Comparison of ENCODE assay signal across 8 mouse cellular contexts in genomic region chr4:58913336-58914026, GRCm38 (mm10). TPM values are rescaled to one million over a fixed set of nuclear protein-coding genes. Genes with fewer than 3 reads are reported as not detected.
DNase-seq lines count a peak whose midpoint lies in the region; ATAC-seq and TF ChIP-seq lines count a peak whose summit lies in the region.

No protein-coding gene starts in this region.

- no peak overlapping the region for H3K27ac ChIP-seq in neural tube, embryonic 11.5 days (ENCODE audit: low read depth, low read length)
- no peak overlapping the region for H3K27ac ChIP-seq in lung, embryonic 14.5 days (ENCODE audit: low read depth)
- no peak overlapping the region for H3K27ac ChIP-seq in stomach, embryonic 16.5 days (ENCODE audit: low read length)

- no peak overlapping the region for H3K4me3 ChIP-seq in neural tube, embryonic 11.5 days (ENCODE audit: low read depth, low read length)
- no peak overlapping the region for H3K4me3 ChIP-seq in lung, embryonic 14.5 days (ENCODE audit: low read depth, low read length)
- no peak overlapping the region for H3K4me3 ChIP-seq in stomach, embryonic 16.5 days (replicated peaks; ENCODE audit: low read length)

- no peak for DNase-seq in neural tube, embryonic 11.5 days (ENCODE audit: low spot score)
- DNase-seq in neural tube, embryonic 10.5 days (ENCODE audit: extremely low spot score, low spot score), result no peak
- DNase-seq in lung, embryonic 14.5 days, result no peak
- no peak for DNase-seq in layer of hippocampus, adult 9-11 months
- no peak for DNase-seq in thymus, postnatal 14 days

- peak overlapping the region; percentile 68 for H3K4me2 ChIP-seq in neural tube, embryonic 11.5 days (ENCODE audit: low read depth)
- peak overlapping the region; percentile 75 for H3K4me2 ChIP-seq in lung, embryonic 14.5 days
- H3K4me2 ChIP-seq in stomach, embryonic 16.5 days (ENCODE audit: low read depth, low read length), result peak overlapping the region; percentile 77; the same call in 1 of the 2 replicates

- no peak overlapping the region for H3K9ac ChIP-seq in neural tube, embryonic 11.5 days (ENCODE audit: low read length)
- no peak overlapping the region for H3K9ac ChIP-seq in lung, embryonic 14.5 days
- no peak overlapping the region for H3K9ac ChIP-seq in stomach, embryonic 16.5 days (ENCODE audit: low read length)

- H3K4me1 ChIP-seq in neural tube, embryonic 11.5 days (ENCODE audit: control insufficient read depth, insufficient read depth, low read length), result no peaks in the 10 kb centered on the region; the same call in 1 of the 2 replicates
- H3K4me1 ChIP-seq in lung, embryonic 14.5 days (ENCODE audit: insufficient read depth), result peaks cover 6% of the 10 kb centered on the region
- H3K4me1 ChIP-seq in stomach, embryonic 16.5 days (ENCODE audit: control insufficient read depth, insufficient read depth, low read length), result peaks cover 10% of the 10 kb centered on the region

- H3K9me3 ChIP-seq in neural tube, embryonic 11.5 days (ENCODE audit: control insufficient read depth, low read length), result no peaks in the 10 kb centered on the region
- no peaks in the 10 kb centered on the region for H3K9me3 ChIP-seq in lung, embryonic 14.5 days (ENCODE audit: low read depth, low read length)
- no peaks in the 10 kb centered on the region for H3K9me3 ChIP-seq in stomach, embryonic 16.5 days (replicated peaks; ENCODE audit: control insufficient read depth, low read length)

- no peak for ATAC-seq in neural tube, embryonic 11.5 days (ENCODE audit: insufficient read depth, low FRiP score, low TSS enrichment)
- peak; percentile 24 to 44; a peak in 1 of 4 replicates for ATAC-seq in hematopoietic stem cell, adult 5-6 weeks (replicated peaks in 1 of 2; ENCODE audit: insufficient read depth in 1 of 2, low FRiP score in 2 of 2, low TSS enrichment in 1 of 2, low read depth in 1 of 2, poor library complexity in 2 of 2, severe bottlenecking in 2 of 2)
- no peak for ATAC-seq in lung, embryonic 14.5 days (ENCODE audit: insufficient read depth)
- ATAC-seq in stomach, embryonic 16.5 days (ENCODE audit: insufficient read depth, low FRiP score), result 0 out of 2 replicates have a peak, but pooled peaks have one; percentile 9
- ATAC-seq in megakaryocyte-erythroid progenitor cell, adult 5-6 weeks (replicated peaks; ENCODE audit: low FRiP score, low TSS enrichment, poor library complexity, severe bottlenecking), result no peak; the same call in 1 of the 2 replicates

- H3K27me3 ChIP-seq in neural tube, embryonic 11.5 days (ENCODE audit: control insufficient read depth, insufficient read depth, low read length), result no peaks in the 10 kb centered on the region
- no peaks in the 10 kb centered on the region for H3K27me3 ChIP-seq in lung, embryonic 14.5 days (ENCODE audit: insufficient read depth, low read length)
- H3K27me3 ChIP-seq in stomach, embryonic 16.5 days (ENCODE audit: control insufficient read depth, insufficient read depth, low read length), result no peaks in the 10 kb centered on the region

- WGBS in neural tube, embryonic 11.5 days, result 66% methylated on average over 3 of the region's 3 CpGs
- 35% methylated on average over 3 of the region's 3 CpGs for WGBS in lung, embryonic 14.5 days
- WGBS in stomach, embryonic 16.5 days, result 27% methylated on average over 3 of the region's 3 CpGs

- no peaks in the 10 kb centered on the region for H3K36me3 ChIP-seq in neural tube, embryonic 11.5 days (ENCODE audit: control insufficient read depth, insufficient read depth, low read length)
- H3K36me3 ChIP-seq in lung, embryonic 14.5 days (ENCODE audit: insufficient read depth), result no peaks in the 10 kb centered on the region
- H3K36me3 ChIP-seq in stomach, embryonic 16.5 days (ENCODE audit: control insufficient read depth, insufficient read depth, low read length), result no peaks in the 10 kb centered on the region

- no peak for TF ChIP-seq CTCF in lung, embryonic 14.5 days (IDR thresholded peaks at IDR 0.05; ENCODE audit: low read depth)

RNA-seq across cellular contexts. Expression of gene Ecpas, which starts 0.9 kb away (rescaled TPM):
- 36.9 and 47.7 TPM in 2 replicates for polyA plus RNA-seq in neural tube, embryonic 11.5 days (2014; fragmentation: Nextera tagmentation; extraction: Ambion mirVana)
- total RNA-seq in hematopoietic stem cell, adult 5-6 weeks (2017), result 76.4 and 95.9 TPM in 2 replicates
- 41.1 and 41.5 TPM in 2 replicates for polyA plus RNA-seq in lung, embryonic 14.5 days (2014; fragmentation: Nextera tagmentation; extraction: Ambion mirVana)
- polyA plus RNA-seq in stomach, embryonic 16.5 days (2015; fragmentation: Nextera tagmentation; extraction: Ambion mirVana), result 29.0 and 30.4 TPM in 2 replicates
- total RNA-seq in megakaryocyte-erythroid progenitor cell, adult 5-6 weeks (2014; fragmentation: Nextera tagmentation), result 78.4 and 95.1 TPM in 2 replicates
- total RNA-seq in megakaryocyte-erythroid progenitor cell, adult 5-6 weeks (2017), result 69.0 and 101 TPM in 2 replicates

RNA-seq across cellular contexts. Expression of gene Zkscan16, which starts 29.9 kb away (rescaled TPM):
- 1.3 and 1.5 TPM in 2 replicates for polyA plus RNA-seq in neural tube, embryonic 11.5 days (2014; fragmentation: Nextera tagmentation; extraction: Ambion mirVana)
- not detected in 2 replicates for total RNA-seq in hematopoietic stem cell, adult 5-6 weeks (2017)
- 0.46 and 0.70 TPM in 2 replicates for polyA plus RNA-seq in lung, embryonic 14.5 days (2014; fragmentation: Nextera tagmentation; extraction: Ambion mirVana)
- 0.62 and 0.84 TPM in 2 replicates for polyA plus RNA-seq in stomach, embryonic 16.5 days (2015; fragmentation: Nextera tagmentation; extraction: Ambion mirVana)
- total RNA-seq in megakaryocyte-erythroid progenitor cell, adult 5-6 weeks (2014; fragmentation: Nextera tagmentation), result not detected in 2 replicates
- not detected in 2 replicates for total RNA-seq in megakaryocyte-erythroid progenitor cell, adult 5-6 weeks (2017)

Comparison
In these comparisons a context has a peak if more than half of its experiments do, and no peak if none do; other contexts are left out.
1. ATAC-seq: peak in hematopoietic stem cell, adult 5-6 weeks (2 of 2) and stomach, embryonic 16.5 days (single experiment); none in neural tube, embryonic 11.5 days (single experiment), lung, embryonic 14.5 days (single experiment) and megakaryocyte-erythroid progenitor cell, adult 5-6 weeks (single experiment).
2. Peak in every context shown above with its lines, with median percentiles within 50 percentile points of each other: H3K4me2 ChIP-seq.